Mouse (Mus musculus) E14TG2a.4 (cell line): ENCODE data around the gene Hsd17b7.

ENCODE experiments used
- CTCF ChIP-seq: conservative IDR thresholded peaks from 2 replicates; pipeline ENCODE4 v1.5.1; 2014; ENCODE audit warnings: low read length
- NANOG ChIP-seq: IDR thresholded peaks from 2 replicates; pipeline ENCODE4 v1.6.1; 2014; ENCODE audit warnings: borderline replicate concordance, low read length, mixed read lengths
- POU5F1 ChIP-seq: IDR thresholded peaks from 2 replicates; pipeline ENCODE4 v1.6.1; 2014; ENCODE audit warnings: low read length, borderline replicate concordance

DNA sequence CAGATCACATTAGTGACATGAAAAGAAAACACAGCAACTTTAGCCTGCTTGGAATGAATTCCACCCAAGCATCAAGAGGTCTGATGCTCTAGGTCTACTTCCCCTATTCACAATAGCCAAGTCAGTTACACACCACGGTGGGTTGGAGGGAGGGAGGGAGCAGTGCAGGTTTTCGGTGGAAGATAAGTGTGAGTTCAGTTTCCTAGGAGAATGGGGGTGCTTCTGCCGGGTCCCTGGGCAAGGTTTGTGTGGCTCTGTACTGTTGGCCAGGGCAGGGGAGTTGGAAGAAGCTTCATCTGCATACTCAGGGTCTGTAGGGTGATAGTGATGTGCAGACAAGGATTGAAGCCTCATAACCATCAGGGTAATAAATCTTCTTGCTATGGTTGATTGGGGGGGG is 23.0 kb downstream of the Hsd17b7 start:
- TF ChIP-seq CTCF, result no peak
- no peak for TF ChIP-seq NANOG
- no peak for TF ChIP-seq POU5F1
